Mouse (Mus musculus) subcutaneous adipose tissue, adult 2 months (tissue): ENCODE data around the gene BC035044. TPM values are rescaled to one million over a fixed set of nuclear protein-coding genes. Genes with fewer than 3 reads are reported as not detected.

Experiments used
- polyA plus RNA-seq: library from polyadenylated mRNA; depleted of rRNA; stranded (reverse); fragments of >200 nt; gene quantifications from 2 replicates; pipeline ENCODE4 v1.2.3, GENCODE M21; 2012; ENCODE audit warnings: low replicate concordance; rRNA removed

Gene BC035044
- 1.6 and 2.6 TPM in 2 replicates for polyA plus RNA-seq

GRCm38 (mm10) chr6:128890948-128891355, at the start of gene BC035044:
Gene BC035044 (minus strand): TSS chr6:128891126.

GRCm38 (mm10) chr6:128934081-128934480, 43.2 kb upstream of the BC035044 start, which contains the start of gene Clec2g:
Gene Clec2g (plus strand): TSS chr6:128934381.

DNA sequence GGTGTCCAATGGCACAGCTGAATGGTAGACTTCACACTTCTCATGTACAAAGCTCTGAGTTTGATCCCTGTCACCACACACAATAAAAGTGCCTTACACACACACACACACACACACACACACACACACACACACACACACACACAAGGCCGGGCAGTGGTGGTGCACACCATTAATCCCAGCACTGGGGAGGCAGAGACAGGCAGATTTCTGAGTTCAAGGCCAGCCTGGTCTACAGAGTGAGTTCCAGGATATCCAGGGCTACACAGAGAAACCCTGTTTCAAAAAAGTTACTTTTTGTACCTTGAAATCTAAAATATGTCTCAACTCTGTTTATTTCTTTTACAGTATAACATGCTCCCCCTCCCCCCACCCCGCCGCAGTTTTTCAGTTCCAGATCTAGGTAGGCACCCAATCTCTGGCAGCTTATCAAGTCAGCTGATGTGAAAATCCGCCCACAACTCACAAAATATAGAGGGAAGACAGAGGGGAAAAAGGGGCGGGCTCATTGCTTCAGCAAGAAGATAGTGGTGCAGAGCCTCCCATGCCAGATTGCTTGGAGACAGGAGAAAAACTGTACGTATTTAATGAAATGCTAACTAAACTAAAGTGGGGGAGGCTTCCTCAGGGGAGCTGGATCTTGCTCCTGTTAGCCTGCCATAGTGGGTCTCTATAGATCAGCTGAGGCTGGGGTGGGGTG, 3.7 kb downstream of the BC035044 start, which contains the start of gene Clec2i:
TSS of gene Clec2i (plus strand) at position 498 of the 700 bp plus-strand sequence.

DNA sequence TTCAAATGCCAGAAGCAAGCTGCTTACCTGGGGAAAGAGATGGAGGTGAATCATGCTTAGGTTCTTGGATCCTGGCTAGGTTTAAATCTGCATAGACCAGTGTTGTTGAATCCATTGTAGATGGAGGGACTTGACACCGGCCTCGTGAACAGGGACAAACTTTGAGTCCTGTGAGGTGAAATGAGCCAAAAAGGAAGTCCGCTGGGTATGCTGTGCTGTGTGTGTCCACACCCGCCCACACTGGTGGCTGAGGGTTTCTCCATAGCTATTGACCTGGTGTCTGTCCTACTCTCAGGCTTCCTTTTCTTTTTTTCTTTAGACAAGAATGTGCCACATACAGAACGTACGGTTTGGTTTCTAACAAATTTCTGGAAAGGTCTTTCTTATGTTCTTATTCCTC, 64.8 kb downstream of the BC035044 start, which contains the start of the genes Gm44511 and Klrb1b:
TSS of gene Gm44511 (minus strand) at position 184 of the 400 bp plus-strand sequence.
TSS of gene Klrb1b (minus strand) at position 200 of the 400 bp plus-strand sequence.

Other genes with a start within 250 kb of the BC035044 start
- not detected in 2 replicates for gene Clec2h, start 228.7 kb downstream of the BC035044 start, polyA plus RNA-seq
- gene Klrb1, start 168.1 kb downstream of the BC035044 start, polyA plus RNA-seq = not detected in 2 replicates
- gene Klrb1c, start 101.9 kb downstream of the BC035044 start, polyA plus RNA-seq = 0.89 and 1.5 TPM in 2 replicates
- not detected in 2 replicates for gene Gm44511, start 64.8 kb downstream of the BC035044 start, polyA plus RNA-seq
- gene Klrb1b, start 64.8 kb downstream of the BC035044 start, polyA plus RNA-seq = 0.70 and 0.76 TPM in 2 replicates
- 0.99 and 1.3 TPM in 2 replicates for gene Clec2i, start 3.5 kb downstream of the BC035044 start, polyA plus RNA-seq
- gene Clec2g, start 43.3 kb upstream of the BC035044 start, polyA plus RNA-seq = not detected in 2 replicates
- gene Klrb1f, start 154.8 kb upstream of the BC035044 start, polyA plus RNA-seq = 0.21 and 0.48 TPM in 2 replicates
- 0.16 TPM in 1 of 2 replicates, not detected in the other for gene Clec2e, start 209.8 kb upstream of the BC035044 start, polyA plus RNA-seq